Mouse (Mus musculus) heart, postnatal 0 days (tissue): ENCODE measurements around the gene Tmem82. TPM values are rescaled to one million over a fixed set of nuclear protein-coding genes. Genes with fewer than 3 reads are reported as not detected.
A peak's percentile ranks its signal among the peaks of the same experiment; 100 is the strongest.

Experiments
- ATAC-seq: fragments of 200-750 bp; cut with Nextera tagmentation; 2 replicates; pipeline ENCODE4 v1.8.0; 2017; ENCODE audit warnings: low read depth, moderate number of reproducible peaks, moderate library complexity; ENCODE audit not compliant: insufficient read depth
- DNase-seq: peaks from one replicate; pipeline ENCODE4 v3.0.0-alpha.2; 2016; ENCODE audit warnings: low spot score
- H3K27ac ChIP-seq: fragments of 300-500 bp; sonication (generic); 2 replicates; pipeline ENCODE4 v1.5.1; 2014; ENCODE audit warnings: low read depth, mild to moderate bottlenecking
- H3K27me3 ChIP-seq: fragments of 300-500 bp; sonication (generic); 2 replicates; pipeline ENCODE4 v1.6.1; 2014; ENCODE audit warnings: low read length, mixed read lengths; ENCODE audit not compliant: control insufficient read depth, insufficient read depth
- H3K36me3 ChIP-seq: fragments of 300-500 bp; sonication (generic); replicated peaks from 2 replicates; pipeline ENCODE4 v1.6.1; 2014; ENCODE audit warnings: low read length, mixed read lengths; ENCODE audit not compliant: control insufficient read depth, insufficient read depth
- H3K4me1 ChIP-seq: fragments of 300-500 bp; sonication (generic); 2 replicates; pipeline ENCODE4 v1.6.1; 2014; ENCODE audit warnings: antibody characterized with exemption; ENCODE audit not compliant: control insufficient read depth, insufficient read depth
- H3K4me2 ChIP-seq: fragments of 300-500 bp; sonication (generic); 2 replicates; pipeline ENCODE4 v1.6.1; 2014; ENCODE audit warnings: low read depth, mild to moderate bottlenecking, low read length, moderate library complexity
- H3K4me3 ChIP-seq: fragments of 300-500 bp; sonication (generic); 2 replicates; pipeline ENCODE4 v1.5.1; 2014; ENCODE audit warnings: low read depth, low read length
- H3K9ac ChIP-seq: fragments of 300-500 bp; sonication (generic); replicated peaks from 2 replicates; pipeline ENCODE4 v1.6.1; 2014; ENCODE audit warnings: low read depth, low read length, mixed read lengths
- H3K9me3 ChIP-seq: fragments of 300-500 bp; sonication (generic); replicated peaks from 2 replicates; pipeline ENCODE4 v1.6.1; 2016; ENCODE audit warnings: low read length; ENCODE audit not compliant: control insufficient read depth
- CTCF ChIP-seq: IDR thresholded peaks from 2 replicates; pipeline ENCODE4 v1.5.1; 2016; ENCODE audit warnings: antibody characterized with exemption, control low read depth, low read depth
- EP300 ChIP-seq: IDR thresholded peaks from 2 replicates; pipeline ENCODE4 v1.6.1; 2016; ENCODE audit warnings: antibody characterized with exemption, low read depth
- WGBS: fragments of 180-500 bp; shearing (Covaris S2); extraction: QIAGEN DNeasy Blood & Tissue Kit; methylation state at CpG from one replicate; pipeline ENCODE4 v1.1.7; 2014; 5-methylcytosine and 5-hydroxymethylcytosine counted together
- polyA plus RNA-seq: library from polyadenylated mRNA; unstranded; fragments of >200 nt; fragmentation: Nextera tagmentation; extraction: Ambion mirVana; gene quantifications from 2 replicates; pipeline ENCODE4 v1.2.1, GENCODE M21; 2015
- total RNA-seq: library from RNA; depleted of rRNA; stranded (reverse); fragments of >200 nt; gene quantifications from 2 replicates; pipeline ENCODE4 v1.2.3, GENCODE M21; 2014; ENCODE audit warnings: low replicate concordance

Tmem82 gene
- total and polyA plus RNA-seq, 2 experiments from 2014 or later: 6.1 to 6.8 TPM

GRCm38 (mm10) chr4:141602523-141603223, 15.8 kb downstream of the Tmem82 start:
- no peak overlapping the region for H3K9ac ChIP-seq
- peaks cover 44% of the 10 kb centered on the region for H3K4me1 ChIP-seq
- no peaks in the 10 kb centered on the region for H3K36me3 ChIP-seq
- H3K4me3 ChIP-seq: no peak overlapping the region
- no peaks in the 10 kb centered on the region for H3K27me3 ChIP-seq
- TF ChIP-seq CTCF (peak; percentile 28), EP300 (no peak)
- H3K4me2 ChIP-seq: no peak overlapping the region
- ATAC-seq (no peak), DNase-seq (peak; percentile 44)
- peak overlapping the region; percentile 68 for H3K27ac ChIP-seq
- WGBS: 58% methylated on average over 11 of the region's 11 CpGs
- H3K9me3 ChIP-seq: no peaks in the 10 kb centered on the region

DNA sequence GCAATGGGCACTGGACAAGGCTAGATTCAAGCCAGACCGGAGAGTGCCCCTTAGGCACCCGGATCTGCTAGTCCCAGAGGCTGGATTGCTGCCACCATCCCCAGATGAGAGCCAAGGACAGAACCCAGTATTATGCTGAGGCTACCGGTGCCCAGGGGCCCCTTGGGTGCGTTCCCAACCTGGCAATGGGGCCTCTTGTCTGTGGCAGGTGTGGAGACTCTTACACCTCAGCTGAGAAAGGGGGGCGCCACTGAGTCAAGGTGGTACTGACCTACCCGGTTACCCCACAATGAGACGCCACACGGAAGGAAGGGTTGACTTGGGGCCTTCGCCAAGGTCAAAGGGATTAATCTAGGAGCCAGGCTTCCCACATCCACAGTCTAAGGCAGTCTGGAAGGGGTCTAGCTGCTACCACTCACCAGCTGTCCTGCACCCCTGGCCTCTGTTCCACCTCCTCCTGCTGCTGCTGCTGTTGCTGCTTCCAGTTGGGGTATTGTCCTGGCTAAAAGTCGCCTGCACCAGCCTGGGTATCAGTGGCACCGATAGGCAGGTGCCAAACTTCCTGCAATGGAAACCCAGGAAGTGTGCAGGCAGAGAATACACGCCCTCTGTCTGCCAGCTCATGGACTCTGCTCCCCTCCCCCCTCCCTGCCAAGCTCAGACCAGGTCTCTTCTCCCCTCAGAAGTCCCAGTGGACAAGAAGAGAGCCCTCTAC, 17.1 kb downstream of the Tmem82 start:
- no peaks in the 10 kb centered on the region for H3K9me3 ChIP-seq
- 59% methylated on average over 12 of the region's 12 CpGs for WGBS
- DNase-seq (no peak), ATAC-seq (no peak)
- TF ChIP-seq EP300: no peak
- peak; percentile 28 for TF ChIP-seq CTCF
- H3K4me1 ChIP-seq: peaks cover 51% of the 10 kb centered on the region
- no peaks in the 10 kb centered on the region for H3K36me3 ChIP-seq
- no peak overlapping the region for H3K9ac ChIP-seq
- peak overlapping the region; percentile 68; the same call in 1 of the 2 replicates for H3K27ac ChIP-seq
- no peak overlapping the region for H3K4me3 ChIP-seq
- no peaks in the 10 kb centered on the region for H3K27me3 ChIP-seq
- no peak overlapping the region for H3K4me2 ChIP-seq

DNA sequence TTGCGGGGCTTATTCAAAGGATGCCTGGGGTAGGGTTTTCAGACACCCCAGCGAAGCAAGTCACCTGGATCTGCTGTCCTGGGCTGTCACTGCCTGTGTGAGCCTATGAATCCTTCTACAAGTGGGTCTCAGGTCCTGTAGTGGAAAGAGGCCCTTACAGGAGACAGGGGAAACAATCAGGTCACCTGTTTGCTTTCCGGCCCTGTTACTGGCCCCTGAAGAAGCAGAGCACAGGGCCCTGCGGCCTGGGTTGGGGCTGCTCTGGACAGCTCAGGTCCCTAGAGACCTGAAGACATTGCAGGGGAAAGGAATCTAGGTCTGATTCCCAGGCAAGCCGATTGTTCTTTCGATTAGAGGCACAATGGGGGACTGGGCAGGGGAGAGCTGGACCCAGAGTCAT, 18.1 kb downstream of the Tmem82 start:
- H3K4me1 ChIP-seq: peaks cover 51% of the 10 kb centered on the region
- peak overlapping the region; percentile 83; the same call in 1 of the 2 replicates for H3K4me2 ChIP-seq
- TF ChIP-seq CTCF (no peak; the same call in 1 of the 2 replicates), EP300 (no peak)
- 48% methylated on average over 6 of the region's 6 CpGs for WGBS
- DNase-seq: peak; percentile 7
- H3K36me3 ChIP-seq: peaks cover 4% of the 10 kb centered on the region
- H3K27me3 ChIP-seq: no peaks in the 10 kb centered on the region
- H3K9ac ChIP-seq: no peak overlapping the region
- H3K9me3 ChIP-seq: no peaks in the 10 kb centered on the region
- H3K27ac ChIP-seq: peak overlapping the region; percentile 86
- no peak overlapping the region for H3K4me3 ChIP-seq
- no peak for ATAC-seq

DNA sequence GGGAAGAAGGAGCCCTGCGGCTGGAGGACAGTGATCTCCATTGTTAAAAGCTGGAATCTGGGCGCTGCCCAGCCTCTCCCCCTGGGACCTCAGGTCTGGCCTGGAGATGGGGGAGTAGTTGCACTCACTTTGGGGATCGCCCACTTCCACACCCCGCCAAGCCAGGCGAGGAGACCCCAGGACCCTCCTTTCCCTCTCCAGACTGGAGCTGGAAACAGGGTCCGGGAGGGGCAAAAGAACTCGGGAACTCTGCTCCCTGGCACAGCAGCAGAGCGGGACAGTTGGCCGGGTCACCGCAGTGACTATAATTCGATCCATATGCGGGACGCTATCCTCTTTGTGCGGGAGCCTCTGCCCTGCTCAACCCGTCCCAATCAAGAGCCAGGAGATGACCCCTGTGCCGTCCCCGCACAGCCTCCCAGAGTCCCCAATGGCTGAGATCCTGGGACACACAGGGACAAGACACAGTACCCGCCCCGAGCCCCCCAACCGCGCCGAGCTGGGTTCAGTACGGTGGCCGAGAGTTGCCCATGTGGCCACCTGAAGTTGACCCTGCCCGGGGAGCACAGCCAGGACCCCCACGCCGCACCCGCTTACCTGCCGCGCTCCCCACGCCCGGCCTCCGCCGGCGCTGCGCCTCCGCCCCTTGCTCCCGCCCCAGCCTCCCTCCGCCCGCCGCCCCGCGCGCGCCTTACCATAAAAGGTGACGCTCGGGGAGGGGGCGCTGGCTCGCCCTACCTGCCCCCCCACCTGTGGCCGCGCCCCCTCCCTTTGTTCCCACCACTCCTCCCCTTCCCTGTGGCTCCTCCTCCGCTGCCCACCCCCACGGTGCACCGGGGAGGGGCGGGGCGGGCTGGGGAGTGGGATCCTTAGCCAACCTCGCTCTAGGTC, 18.9 kb downstream of the Tmem82 start:
- H3K27me3 ChIP-seq: no peaks in the 10 kb centered on the region
- H3K9ac ChIP-seq: peak overlapping the region; percentile 63
- no peaks in the 10 kb centered on the region for H3K9me3 ChIP-seq
- WGBS: 1% methylated on average over 47 of the region's 57 CpGs
- DNase-seq (peak; percentile 26), ATAC-seq (peak; percentile 5; the same call in 1 of the 2 replicates)
- H3K27ac ChIP-seq: peak overlapping the region; percentile 86
- H3K4me1 ChIP-seq: peaks cover 48% of the 10 kb centered on the region
- TF ChIP-seq CTCF (no peak), EP300 (no peak)
- peak overlapping the region; percentile 61 for H3K4me3 ChIP-seq
- peaks cover 13% of the 10 kb centered on the region for H3K36me3 ChIP-seq
- peak overlapping the region; percentile 83 for H3K4me2 ChIP-seq

DNA sequence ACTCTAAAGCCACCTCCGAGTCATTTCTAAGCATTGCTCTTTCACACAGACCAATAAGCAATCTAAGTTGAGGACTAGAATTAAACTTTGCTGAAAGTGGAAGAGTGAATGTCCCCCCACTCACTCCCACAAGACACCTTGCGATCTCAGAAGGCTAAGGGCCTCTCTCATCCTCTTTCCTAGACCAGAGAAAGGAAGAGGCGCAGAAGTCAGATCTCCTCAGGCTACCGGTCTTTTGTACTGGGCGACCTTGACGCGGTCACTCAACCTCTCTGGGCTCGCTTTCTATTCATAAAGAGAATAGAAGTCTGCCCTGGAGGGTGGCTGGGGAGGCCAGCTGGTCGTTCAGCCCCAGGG, 19.6 kb downstream of the Tmem82 start:
- H3K36me3 ChIP-seq: peaks cover 19% of the 10 kb centered on the region
- TF ChIP-seq CTCF (no peak), EP300 (0 out of 2 replicates have a peak, but pooled peaks have one; percentile 6)

More for the DNA sequence above, 19.6 kb downstream of the Tmem82 start:
- Histone ChIP-seq H3K9me3 (no peaks in the 10 kb centered on the region), H3K4me2 (peak overlapping the region; percentile 83), H3K9ac (peak overlapping the region; percentile 63), H3K4me3 (peak overlapping the region; percentile 61), H3K4me1 (peaks cover 42% of the 10 kb centered on the region), H3K27me3 (no peaks in the 10 kb centered on the region), H3K27ac (peak overlapping the region; percentile 86)
- DNase-seq (no peak), ATAC-seq (peak; percentile 2; the same call in 1 of the 2 replicates)
- 2% methylated on average over 9 of the region's 9 CpGs for WGBS
